Mouse (Mus musculus) megakaryocyte, embryonic 14.5 days (primary cell): ENCODE data around the gene Pigl. TPM values are rescaled to one million over a fixed set of nuclear protein-coding genes. Genes with fewer than 3 reads are reported as not detected.

Experiments
- H3K27me3 ChIP-seq: replicated peaks from 2 replicates; pipeline ENCODE3; 2012; ENCODE audit warnings: inconsistent platforms
- H3K36me3 ChIP-seq: replicated peaks from 2 replicates; pipeline ENCODE3; 2012; ENCODE audit warnings: low read length, inconsistent platforms, mixed read lengths
- H3K4me1 ChIP-seq: 2 replicates; pipeline ENCODE4 v1.6.1; 2012; ENCODE audit warnings: inconsistent platforms
- H3K4me3 ChIP-seq: replicated peaks from 2 replicates; pipeline ENCODE3; 2012; ENCODE audit warnings: moderate library complexity, mild to moderate bottlenecking, inconsistent platforms
- H3K9me3 ChIP-seq: 2 replicates; pipeline ENCODE4 v1.6.1; 2012; ENCODE audit warnings: inconsistent platforms
- FLI1 ChIP-seq: IDR thresholded peaks from 2 replicates; pipeline ENCODE4 v1.6.1; 2012; ENCODE audit warnings: low read length, inconsistent platforms, mixed read lengths
- GATA1 ChIP-seq: IDR thresholded peaks from 3 replicates; pipeline ENCODE4 v1.6.1; 2012; ENCODE audit warnings: mixed read lengths, low read length, inconsistent platforms, borderline replicate concordance
- polyA plus RNA-seq: library from polyadenylated mRNA; stranded (reverse); fragments of >175 nt; gene quantifications from 2 replicates; pipeline ENCODE4 v1.2.3, GENCODE M21; 2012; ENCODE audit warnings: low replicate concordance; ENCODE audit not compliant: insufficient read depth

Gene Pigl
- polyA plus RNA-seq, 1 experiment = 7.5 TPM

- Histone ChIP-seq H3K4me3 (no peak overlapping the region), H3K27me3 (no peaks in the 10 kb centered on the region), H3K36me3 (peaks cover 67% of the 10 kb centered on the region), H3K4me1 (peaks cover 10% of the 10 kb centered on the region; the same call in 1 of the 2 replicates), H3K9me3 (no peaks in the 10 kb centered on the region)
- TF ChIP-seq FLI1 = no peak
- no peak for TF ChIP-seq GATA1
These were observed 53.4 kb downstream of the Pigl start for GRCm38 (mm10) chr11:62511444-62512202.

- Histone ChIP-seq H3K36me3 (peaks cover 61% of the 10 kb centered on the region), H3K27me3 (no peaks in the 10 kb centered on the region), H3K4me3 (no peak overlapping the region), H3K4me1 (peaks cover 9% of the 10 kb centered on the region; the same call in 1 of the 2 replicates), H3K9me3 (no peaks in the 10 kb centered on the region)
- TF ChIP-seq FLI1 (no peak), GATA1 (no peak)
These were observed 54.3 kb downstream of the Pigl start for GRCm38 (mm10) chr11:62512529-62513080.

GRCm38 (mm10) chr11:62513311-62513710 is 55.1 kb downstream of the Pigl start:
- no peak for TF ChIP-seq FLI1
- TF ChIP-seq GATA1 = no peak
- Histone ChIP-seq H3K4me1 (peaks cover 7% of the 10 kb centered on the region; the same call in 1 of the 2 replicates), H3K27me3 (no peaks in the 10 kb centered on the region), H3K36me3 (peaks cover 56% of the 10 kb centered on the region), H3K4me3 (no peak overlapping the region), H3K9me3 (no peaks in the 10 kb centered on the region)

GRCm38 (mm10) chr11:62518991-62519390 is 60.7 kb downstream of the Pigl start:
- H3K4me3 ChIP-seq = no peak overlapping the region
- H3K4me1 ChIP-seq = peaks cover 8% of the 10 kb centered on the region; the same call in 1 of the 2 replicates
- H3K36me3 ChIP-seq = peaks cover 7% of the 10 kb centered on the region
- TF ChIP-seq GATA1 = no peak
- no peak for TF ChIP-seq FLI1
- H3K9me3 ChIP-seq = peaks cover 4% of the 10 kb centered on the region; the same call in 1 of the 2 replicates
- peaks cover 3% of the 10 kb centered on the region for H3K27me3 ChIP-seq

GRCm38 (mm10) chr11:62522283-62522682 is 64.0 kb downstream of the Pigl start:
- H3K36me3 ChIP-seq = peaks cover 6% of the 10 kb centered on the region
- peaks cover 7% of the 10 kb centered on the region for H3K27me3 ChIP-seq
- TF ChIP-seq FLI1 (no peak), GATA1 (no peak)
- peaks cover 8% of the 10 kb centered on the region; the same call in 1 of the 2 replicates for H3K4me1 ChIP-seq
- no peak overlapping the region for H3K4me3 ChIP-seq
- peaks cover 4% of the 10 kb centered on the region; the same call in 1 of the 2 replicates for H3K9me3 ChIP-seq

GRCm38 (mm10) chr11:62537089-62537488 is 78.8 kb downstream of the Pigl start:
- peaks cover 12% of the 10 kb centered on the region for H3K36me3 ChIP-seq
- H3K4me1 ChIP-seq = peaks cover 27% of the 10 kb centered on the region
- H3K9me3 ChIP-seq = no peaks in the 10 kb centered on the region
- TF ChIP-seq FLI1 (no peak), GATA1 (no peak)
- H3K27me3 ChIP-seq = peaks cover 26% of the 10 kb centered on the region
- no peak overlapping the region for H3K4me3 ChIP-seq

GRCm38 (mm10) chr11:62537590-62537989 is 79.3 kb downstream of the Pigl start:
- no peaks in the 10 kb centered on the region for H3K9me3 ChIP-seq
- peaks cover 26% of the 10 kb centered on the region for H3K27me3 ChIP-seq
- peaks cover 27% of the 10 kb centered on the region for H3K4me1 ChIP-seq
- peaks cover 8% of the 10 kb centered on the region for H3K36me3 ChIP-seq
- TF ChIP-seq FLI1 = no peak
- TF ChIP-seq GATA1 = no peak
- peak overlapping the region; percentile 80 for H3K4me3 ChIP-seq

- Histone ChIP-seq H3K4me1 (peaks cover 27% of the 10 kb centered on the region), H3K27me3 (peaks cover 26% of the 10 kb centered on the region), H3K4me3 (peak overlapping the region; percentile 96), H3K9me3 (no peaks in the 10 kb centered on the region), H3K36me3 (peaks cover 7% of the 10 kb centered on the region)
- TF ChIP-seq FLI1 (no peak), GATA1 (no peak)
These were observed 80.2 kb downstream of the Pigl start for GRCm38 (mm10) chr11:62538321-62539088.

- Histone ChIP-seq H3K27me3 (peaks cover 24% of the 10 kb centered on the region), H3K9me3 (no peaks in the 10 kb centered on the region), H3K36me3 (peaks cover 5% of the 10 kb centered on the region), H3K4me1 (peaks cover 27% of the 10 kb centered on the region), H3K4me3 (peak within 1 kb of the TSS; percentile 96)
- no peak for TF ChIP-seq GATA1
- no peak for TF ChIP-seq FLI1
These were observed 81.0 kb downstream of the Pigl start, which contains the start of gene Cenpv for GRCm38 (mm10) chr11:62539089-62539890. Cenpv (minus strand) TSS chr11:62539261.
